Mouse (Mus musculus): ENCODE data around the gene Tst. TPM values are rescaled to one million over a fixed set of nuclear protein-coding genes. Genes with fewer than 3 reads are reported as not detected.
A peak's percentile ranks its signal among the peaks of the same experiment; 100 is the strongest.

The Tst gene
- polyA plus RNA-seq, 1 experiment from 2014 or later = 26.9 TPM

DNA sequence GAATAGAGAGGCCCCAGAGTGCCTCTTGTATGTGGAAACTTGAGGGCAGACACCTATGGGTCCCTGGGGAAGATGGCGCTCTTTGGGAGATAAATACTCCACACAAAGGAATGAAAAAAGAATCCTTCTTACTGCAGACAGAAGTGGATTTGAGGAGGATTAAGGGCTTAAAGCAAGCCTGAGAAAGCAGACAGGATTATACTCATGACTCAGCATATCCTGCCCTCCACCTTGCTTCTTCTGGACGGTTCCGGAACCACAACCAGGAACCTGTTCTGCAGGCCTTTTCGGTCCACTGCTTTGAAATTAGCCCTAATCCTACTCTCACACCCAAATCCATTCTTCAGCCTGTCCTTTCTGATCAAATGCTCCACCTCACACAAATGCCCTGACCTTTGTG, 23.6 kb downstream of the Tst start:
- H3K9me3 ChIP-seq = no peaks in the 10 kb centered on the region
- 85% methylated on average over 4 of the region's 4 CpGs for WGBS
- no peak overlapping the region for H3K9ac ChIP-seq
- no peak overlapping the region for H3K27ac ChIP-seq (replicated peaks)
- H3K36me3 ChIP-seq = no peaks in the 10 kb centered on the region
- H3K4me2 ChIP-seq = no peak overlapping the region
- H3K4me3 ChIP-seq = no peak overlapping the region
- ATAC-seq (ENCODE audit: low FRiP score, low read depth) = no peak
- H3K4me1 ChIP-seq (replicated peaks) = peaks cover 4% of the 10 kb centered on the region; the same call in 1 of the 2 replicates
- no peaks in the 10 kb centered on the region for H3K27me3 ChIP-seq

DNA sequence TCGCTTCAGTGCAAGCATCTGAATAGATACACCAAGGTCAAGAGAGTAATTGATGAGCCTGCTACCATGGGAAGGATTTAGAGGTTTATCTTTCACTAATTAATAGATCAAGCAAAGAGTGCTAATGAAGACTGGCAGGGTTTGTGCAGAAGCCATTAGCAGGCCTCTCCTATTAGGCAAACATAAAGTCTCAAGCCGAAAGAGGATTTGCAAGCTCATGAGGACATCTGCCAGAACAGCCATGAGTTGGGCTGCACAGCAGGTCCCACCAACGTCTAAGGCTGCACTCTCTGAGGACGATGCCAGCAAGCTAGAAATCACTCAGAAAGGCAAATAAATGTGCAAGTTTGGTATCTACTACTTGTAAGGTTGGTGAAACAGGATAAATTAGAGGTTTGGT, 25.0 kb downstream of the Tst start:
- H3K4me1 ChIP-seq (replicated peaks) = peaks cover 4% of the 10 kb centered on the region; the same call in 1 of the 2 replicates
- no peak for ATAC-seq (ENCODE audit: low FRiP score, low read depth)
- no peak overlapping the region for H3K9ac ChIP-seq
- 57% methylated on average over 4 of the region's 4 CpGs for WGBS
- no peak overlapping the region for H3K27ac ChIP-seq (replicated peaks)
- no peaks in the 10 kb centered on the region for H3K9me3 ChIP-seq
- H3K4me3 ChIP-seq = no peak overlapping the region
- no peaks in the 10 kb centered on the region for H3K27me3 ChIP-seq
- H3K4me2 ChIP-seq = no peak overlapping the region
- H3K36me3 ChIP-seq = no peaks in the 10 kb centered on the region

DNA sequence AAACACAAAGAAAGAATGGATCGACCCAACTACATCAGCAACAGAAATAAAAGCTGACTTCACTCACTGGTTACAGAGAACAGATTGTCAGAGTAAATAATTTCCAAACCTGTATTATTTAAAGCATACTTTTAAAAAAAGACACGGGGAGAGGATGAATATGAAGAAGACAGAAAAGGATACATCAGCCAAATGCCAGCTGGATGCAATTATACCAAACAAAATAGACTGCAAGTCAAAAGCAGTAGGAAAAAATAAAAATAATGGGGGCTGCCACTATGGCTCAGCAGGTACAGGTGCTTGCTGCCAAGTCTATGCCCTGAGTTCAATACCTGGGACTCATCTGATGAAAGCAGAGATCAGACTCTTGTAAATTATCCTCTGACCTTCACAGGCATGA, 25.5 kb downstream of the Tst start:
- 86% methylated on average over 2 of the region's 2 CpGs for WGBS
- Histone ChIP-seq H3K4me3 (no peak overlapping the region), H3K36me3 (no peaks in the 10 kb centered on the region), H3K4me2 (no peak overlapping the region), H3K4me1 (replicated peaks) (peaks cover 4% of the 10 kb centered on the region; the same call in 1 of the 2 replicates), H3K9ac (no peak overlapping the region), H3K9me3 (no peaks in the 10 kb centered on the region), H3K27me3 (no peaks in the 10 kb centered on the region), H3K27ac (replicated peaks) (no peak overlapping the region)
- no peak for ATAC-seq (ENCODE audit: low FRiP score, low read depth)

DNA sequence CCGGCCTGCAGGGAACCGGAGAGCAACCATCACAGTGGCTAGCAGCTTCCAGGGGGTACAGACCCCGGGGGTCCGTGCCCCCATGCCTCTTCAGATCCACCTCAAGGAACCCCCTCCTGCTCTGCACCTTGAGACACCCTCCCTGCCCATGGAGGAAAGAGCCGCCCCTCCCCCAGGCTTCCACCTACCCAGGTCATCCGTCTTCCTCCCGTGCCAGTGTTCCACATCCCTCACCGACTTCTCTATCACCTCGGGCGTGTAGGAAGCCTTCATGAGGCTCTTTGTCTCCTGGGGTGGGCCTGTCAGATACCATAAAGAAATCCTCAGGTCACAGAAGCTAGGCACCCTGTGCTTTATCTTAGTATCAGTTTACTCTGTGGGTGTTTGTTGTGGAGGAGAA, 27.2 kb downstream of the Tst start:
- Histone ChIP-seq H3K4me3 (no peak overlapping the region), H3K27ac (replicated peaks) (no peak overlapping the region), H3K9ac (no peak overlapping the region), H3K4me1 (replicated peaks) (peaks cover 3% of the 10 kb centered on the region; the same call in 1 of the 2 replicates), H3K4me2 (no peak overlapping the region), H3K27me3 (no peaks in the 10 kb centered on the region), H3K9me3 (no peaks in the 10 kb centered on the region), H3K36me3 (no peaks in the 10 kb centered on the region)
- 82% methylated on average over 10 of the region's 10 CpGs for WGBS
- ATAC-seq (ENCODE audit: low FRiP score, low read depth) = no peak

DNA sequence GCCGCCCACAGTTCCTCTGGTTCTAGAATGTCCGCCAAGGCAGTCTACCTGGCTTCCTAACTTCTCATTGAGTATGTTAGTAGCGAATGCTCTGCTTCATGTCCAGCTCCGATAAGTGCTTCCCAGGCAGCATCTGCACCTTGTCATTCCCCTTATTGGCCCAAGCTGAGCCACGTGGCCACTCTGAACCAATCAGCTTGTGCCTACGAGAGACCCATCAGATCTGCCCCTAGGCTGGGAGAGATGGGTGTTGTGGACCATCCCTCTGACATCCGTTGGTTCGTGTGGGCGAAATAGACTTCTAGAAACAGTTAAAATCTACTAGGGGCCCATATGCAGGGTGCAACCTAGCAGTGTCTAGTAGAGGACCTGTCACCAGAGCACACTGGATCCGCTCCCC, 27.8 kb downstream of the Tst start:
- no peaks in the 10 kb centered on the region for H3K27me3 ChIP-seq
- H3K4me2 ChIP-seq = no peak overlapping the region
- no peak for ATAC-seq (ENCODE audit: low FRiP score, low read depth)
- H3K36me3 ChIP-seq = no peaks in the 10 kb centered on the region
- H3K9ac ChIP-seq = no peak overlapping the region
- H3K4me3 ChIP-seq = no peak overlapping the region
- H3K27ac ChIP-seq (replicated peaks) = no peak overlapping the region
- peaks cover 3% of the 10 kb centered on the region; the same call in 1 of the 2 replicates for H3K4me1 ChIP-seq (replicated peaks)
- no peaks in the 10 kb centered on the region for H3K9me3 ChIP-seq
- 90% methylated on average over 10 of the region's 10 CpGs for WGBS

DNA sequence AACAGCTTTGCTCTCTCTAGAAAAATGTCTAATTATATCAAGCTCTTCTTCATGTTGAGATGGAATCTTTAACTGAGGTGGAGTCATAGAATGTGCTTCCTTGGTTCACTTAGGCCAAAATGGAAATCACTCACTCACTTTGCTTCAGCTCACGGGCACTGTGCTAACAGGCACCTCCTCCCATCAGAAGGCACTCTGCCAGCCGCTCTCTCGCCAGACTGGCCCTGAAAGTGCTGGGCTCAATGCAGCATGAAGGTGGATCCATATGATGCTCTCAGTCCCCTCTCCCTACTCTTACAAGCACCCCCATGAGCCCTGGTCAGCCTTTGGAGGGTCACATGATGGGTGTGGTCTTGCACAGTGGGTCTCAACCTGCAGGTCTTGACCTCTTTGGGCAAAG, 31.5 kb downstream of the Tst start:
- Histone ChIP-seq H3K9me3 (no peaks in the 10 kb centered on the region), H3K4me2 (no peak overlapping the region), H3K27me3 (no peaks in the 10 kb centered on the region), H3K4me1 (replicated peaks) (peaks cover 3% of the 10 kb centered on the region; the same call in 1 of the 2 replicates), H3K9ac (no peak overlapping the region), H3K36me3 (no peaks in the 10 kb centered on the region), H3K27ac (replicated peaks) (no peak overlapping the region), H3K4me3 (no peak overlapping the region)
- WGBS = 69% methylated on average over 3 of the region's 3 CpGs
- no peak for ATAC-seq (ENCODE audit: low FRiP score, low read depth)

DNA sequence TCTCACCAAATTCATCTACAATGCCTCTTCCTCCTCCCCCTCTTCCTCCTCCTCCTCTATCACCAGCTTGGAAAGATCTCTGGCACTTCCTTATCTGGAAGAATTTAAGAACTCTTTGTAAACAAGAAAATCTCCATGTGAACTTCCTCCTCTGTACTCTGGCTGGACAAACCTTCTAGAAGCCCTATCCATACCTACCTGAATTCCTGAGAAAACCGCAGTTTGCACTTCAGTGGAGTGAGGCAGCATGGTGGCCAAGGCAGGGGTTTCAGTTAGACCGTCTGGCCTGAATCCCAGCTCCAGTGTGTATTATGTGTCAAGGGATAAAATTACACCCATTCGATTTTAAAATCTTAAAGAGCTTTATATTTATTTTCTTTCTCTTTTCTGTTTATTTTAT, 32.9 kb downstream of the Tst start:
- H3K4me2 ChIP-seq = no peak overlapping the region
- H3K27me3 ChIP-seq = peaks cover 5% of the 10 kb centered on the region; the same call in 1 of the 2 replicates
- peaks cover 3% of the 10 kb centered on the region; the same call in 1 of the 2 replicates for H3K4me1 ChIP-seq (replicated peaks)
- no peak for ATAC-seq (ENCODE audit: low FRiP score, low read depth)
- no peak overlapping the region for H3K27ac ChIP-seq (replicated peaks)
- no peaks in the 10 kb centered on the region for H3K9me3 ChIP-seq
- no peak overlapping the region for H3K4me3 ChIP-seq
- no peak overlapping the region for H3K9ac ChIP-seq
- H3K36me3 ChIP-seq = no peaks in the 10 kb centered on the region
- WGBS = 76% methylated on average over 3 of the region's 3 CpGs

DNA sequence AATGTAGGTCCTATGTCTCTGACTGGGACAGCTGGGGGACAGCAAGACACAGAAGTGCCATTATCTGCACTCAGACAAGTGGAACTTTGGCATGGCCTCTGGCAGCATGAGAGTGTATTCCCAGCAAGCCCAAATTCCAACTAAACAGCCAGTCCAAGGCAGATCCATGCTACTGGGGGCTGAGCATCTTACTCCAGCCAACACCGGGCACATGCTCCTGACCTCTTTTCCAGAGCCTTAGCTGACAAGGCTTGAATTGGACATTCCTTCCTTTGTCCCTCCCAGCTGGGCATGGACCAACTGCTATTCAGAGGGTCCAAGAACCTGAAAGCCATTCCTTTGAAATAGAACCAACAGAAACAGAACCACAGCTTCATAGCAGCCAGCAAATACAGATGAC, 36.1 kb downstream of the Tst start:
- H3K9ac ChIP-seq = no peak overlapping the region
- H3K36me3 ChIP-seq = no peaks in the 10 kb centered on the region
- H3K4me1 ChIP-seq (replicated peaks) = peaks cover 3% of the 10 kb centered on the region; the same call in 1 of the 2 replicates
- H3K4me3 ChIP-seq = no peak overlapping the region
- no peaks in the 10 kb centered on the region for H3K9me3 ChIP-seq
- peak; percentile 74; the same call in 1 of the 2 replicates for ATAC-seq (ENCODE audit: low FRiP score, low read depth)
- H3K4me2 ChIP-seq = no peak overlapping the region
- H3K27ac ChIP-seq (replicated peaks) = no peak overlapping the region
- 48% methylated on average over 1 of the region's 1 CpGs for WGBS
- H3K27me3 ChIP-seq = peaks cover 5% of the 10 kb centered on the region; the same call in 1 of the 2 replicates

DNA sequence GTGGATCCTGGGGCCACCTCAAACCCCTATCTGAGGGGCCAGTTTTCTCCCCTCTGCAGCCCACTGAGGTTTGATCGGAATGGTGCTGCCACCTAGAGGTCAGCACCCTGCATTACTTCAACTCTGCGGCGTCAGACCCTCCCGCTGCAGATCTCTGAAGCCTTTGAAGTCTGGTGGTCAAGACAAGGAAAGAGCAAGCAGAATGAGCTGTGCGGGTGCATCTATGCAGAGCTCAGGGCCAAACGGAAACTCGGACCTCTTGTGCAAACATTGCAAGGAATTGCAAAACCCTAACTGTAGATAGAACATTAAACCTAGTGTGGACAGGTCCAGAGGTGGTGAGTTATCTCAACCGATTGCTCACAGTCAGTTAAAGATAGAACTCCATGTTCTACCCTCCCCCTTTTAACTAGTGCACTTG, 36.8 kb downstream of the Tst start:
- H3K27me3 ChIP-seq = peaks cover 5% of the 10 kb centered on the region; the same call in 1 of the 2 replicates
- no peaks in the 10 kb centered on the region for H3K36me3 ChIP-seq
- no peak overlapping the region for H3K9ac ChIP-seq
- no peak for ATAC-seq (ENCODE audit: low FRiP score, low read depth)
- H3K9me3 ChIP-seq = no peaks in the 10 kb centered on the region
- H3K4me2 ChIP-seq = no peak overlapping the region
- no peaks in the 10 kb centered on the region for H3K4me1 ChIP-seq (replicated peaks)
- H3K4me3 ChIP-seq = no peak overlapping the region
- H3K27ac ChIP-seq (replicated peaks) = no peak overlapping the region
- 14% methylated on average over 8 of the region's 8 CpGs for WGBS

DNA sequence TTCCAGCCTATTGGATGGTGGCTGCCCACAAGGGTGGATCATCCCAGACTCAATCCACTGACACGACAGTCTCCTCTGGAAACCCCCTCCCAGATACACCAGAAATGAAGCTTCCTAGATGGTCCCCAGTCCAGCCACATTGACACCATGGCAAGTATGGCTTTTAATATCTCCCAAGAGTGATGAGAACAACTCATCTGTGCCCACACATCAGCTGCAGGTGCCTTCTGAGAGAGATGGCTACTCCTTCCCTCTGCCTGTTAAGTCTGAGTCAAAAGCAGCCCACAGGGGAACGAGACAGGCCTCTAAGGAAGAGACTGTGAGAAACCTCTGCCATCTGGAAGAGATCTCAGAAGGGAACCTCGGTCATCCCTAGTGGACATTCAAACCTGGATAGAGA, 37.9 kb downstream of the Tst start:
- Histone ChIP-seq H3K4me3 (no peak overlapping the region), H3K4me1 (replicated peaks) (no peaks in the 10 kb centered on the region), H3K9ac (no peak overlapping the region), H3K27ac (replicated peaks) (no peak overlapping the region), H3K36me3 (no peaks in the 10 kb centered on the region), H3K27me3 (peaks cover 5% of the 10 kb centered on the region), H3K9me3 (0 out of 2 replicates have a peak, but pooled peaks cover under 1% of the 10 kb centered on the region), H3K4me2 (no peak overlapping the region)
- WGBS = 74% methylated on average over 3 of the region's 3 CpGs
- ATAC-seq (ENCODE audit: low FRiP score, low read depth) = no peak

DNA sequence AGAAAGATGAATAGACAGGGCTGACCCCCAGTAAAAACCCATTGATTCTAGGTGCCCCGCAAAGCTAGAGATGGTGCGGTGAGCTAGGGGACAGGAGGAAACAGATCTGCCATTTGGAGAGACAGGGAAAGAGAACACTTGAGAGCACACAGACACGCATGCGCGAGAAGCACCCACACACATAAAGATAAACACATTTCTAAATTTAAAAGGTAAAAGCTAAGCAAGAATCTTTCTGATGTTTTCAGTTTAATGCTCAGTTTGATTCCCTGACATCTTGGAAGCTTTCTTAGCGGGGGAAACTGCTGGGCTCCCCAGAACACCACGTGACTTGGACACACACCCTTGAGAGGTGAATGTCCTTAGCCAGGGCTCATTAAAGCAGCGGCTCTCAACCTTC, 38.8 kb downstream of the Tst start:
- no peak for ATAC-seq (ENCODE audit: low FRiP score, low read depth)
- 82% methylated on average over 8 of the region's 8 CpGs for WGBS
- H3K4me1 ChIP-seq (replicated peaks) = no peaks in the 10 kb centered on the region
- H3K9ac ChIP-seq = no peak overlapping the region
- H3K4me3 ChIP-seq = no peak overlapping the region
- H3K4me2 ChIP-seq = no peak overlapping the region
- no peaks in the 10 kb centered on the region for H3K36me3 ChIP-seq
- H3K27ac ChIP-seq (replicated peaks) = no peak overlapping the region
- 0 out of 2 replicates have a peak, but pooled peaks cover 5% of the 10 kb centered on the region for H3K9me3 ChIP-seq
- H3K27me3 ChIP-seq = peaks cover 5% of the 10 kb centered on the region

DNA sequence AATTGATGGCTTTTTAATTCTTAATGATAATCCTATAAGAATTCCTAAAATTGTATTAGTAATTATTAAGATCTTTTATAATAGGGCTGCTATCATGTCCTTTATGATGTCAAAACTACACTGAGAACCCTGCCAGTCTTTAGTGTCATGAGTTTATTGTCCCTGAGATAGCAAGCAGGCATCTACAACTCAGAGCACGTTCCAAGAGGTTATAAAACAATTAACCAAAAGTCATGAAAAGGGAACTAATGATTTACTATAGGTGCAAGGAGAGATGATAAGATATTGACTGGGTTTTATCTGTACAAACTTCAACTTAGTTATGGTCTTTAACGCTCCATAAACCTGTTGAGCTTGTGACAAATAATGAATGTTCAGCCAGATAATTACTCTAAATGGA, 39.8 kb downstream of the Tst start:
- Histone ChIP-seq H3K36me3 (no peaks in the 10 kb centered on the region), H3K4me3 (no peak overlapping the region), H3K9ac (no peak overlapping the region), H3K27me3 (peaks cover 5% of the 10 kb centered on the region), H3K27ac (replicated peaks) (no peak overlapping the region), H3K4me2 (no peak overlapping the region), H3K4me1 (replicated peaks) (no peaks in the 10 kb centered on the region), H3K9me3 (0 out of 2 replicates have a peak, but pooled peaks cover 5% of the 10 kb centered on the region)
- ATAC-seq (ENCODE audit: low FRiP score, low read depth) = no peak
- 74% methylated on average over 2 of the region's 2 CpGs for WGBS

DNA sequence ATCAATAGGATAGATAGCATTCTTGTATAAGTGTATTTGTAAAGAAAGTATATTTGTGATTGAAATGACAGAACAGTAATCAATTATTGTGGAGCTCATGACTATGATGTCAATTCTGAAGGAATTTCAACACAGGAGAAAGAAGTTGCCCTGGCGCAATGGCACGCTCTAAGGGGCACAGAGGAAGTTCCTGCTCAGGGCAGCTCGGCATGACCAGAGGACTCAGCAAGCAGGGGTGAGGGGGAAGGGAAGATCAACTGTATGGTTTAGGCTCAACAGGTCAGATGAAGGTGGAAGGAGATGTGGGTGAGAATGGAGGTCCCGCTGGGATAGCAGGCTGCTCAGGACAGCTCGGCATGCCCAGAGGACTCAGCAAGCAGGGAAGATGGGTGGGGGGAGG, 50.2 kb downstream of the Tst start:
- Histone ChIP-seq H3K4me2 (no peak overlapping the region), H3K9me3 (no peaks in the 10 kb centered on the region), H3K9ac (no peak overlapping the region), H3K36me3 (no peaks in the 10 kb centered on the region), H3K27ac (replicated peaks) (no peak overlapping the region), H3K4me1 (replicated peaks) (no peaks in the 10 kb centered on the region), H3K27me3 (no peaks in the 10 kb centered on the region), H3K4me3 (no peak overlapping the region)
- ATAC-seq (ENCODE audit: low FRiP score, low read depth) = no peak
- 87% methylated on average over 5 of the region's 5 CpGs for WGBS

Data from hindbrain, embryonic 15.5 days (tissue).